Mouse (Mus musculus) frontal cortex, postnatal 36 days (tissue): ENCODE results near the gene Col9a2.
A peak's percentile ranks its signal among the peaks of the same experiment; 100 is the strongest.
"Not testable (repeated sequence)": the region's sequence is repeated elsewhere in the genome, so short reads cannot be mapped to it uniquely, and the experiment has no call there.

Experiments used
- DNase-seq, 2 experiments: peaks; one replicate each; pipeline ENCODE4 v3.0.0; 2022; ENCODE audit warnings: low spot score in 2 of 2

Gene Col9a2

GRCm38 (mm10) chr4:121020040-121020790 lies 19.0 kb upstream of the Col9a2 start:
- DNase-seq, result peak; percentile 68 to 73

- DNase-seq, result no peak
These were observed 17.3 kb upstream of the Col9a2 start for GRCm38 (mm10) chr4:121021911-121022310.

GRCm38 (mm10) chr4:121023464-121023863 lies 15.7 kb upstream of the Col9a2 start:
- no peak for DNase-seq

GRCm38 (mm10) chr4:121023941-121024340 lies 15.2 kb upstream of the Col9a2 start:
- DNase-seq, result no peak

- no peak for DNase-seq
These were observed 13.5 kb upstream of the Col9a2 start for GRCm38 (mm10) chr4:121025681-121026080.

GRCm38 (mm10) chr4:121028146-121028545 lies 11.0 kb upstream of the Col9a2 start:
- no peak for DNase-seq

- DNase-seq, result peak; percentile 43 to 60
These were observed 10.4 kb upstream of the Col9a2 start for GRCm38 (mm10) chr4:121028659-121029392.

GRCm38 (mm10) chr4:121029632-121030031 lies 9.6 kb upstream of the Col9a2 start:
- DNase-seq, result no peak

- DNase-seq, result no peak
These were observed 7.7 kb upstream of the Col9a2 start for GRCm38 (mm10) chr4:121031440-121031839.

GRCm38 (mm10) chr4:121033006-121033405 lies 6.2 kb upstream of the Col9a2 start:
- no peak for DNase-seq

GRCm38 (mm10) chr4:121040323-121040722 lies 1.1 kb downstream of the Col9a2 start:
- DNase-seq, result no peak

GRCm38 (mm10) chr4:121040897-121041671 lies 1.9 kb downstream of the Col9a2 start:
- DNase-seq, result peak; percentile 51 to 68

GRCm38 (mm10) chr4:121042472-121042871 lies 3.3 kb downstream of the Col9a2 start:
- no peak for DNase-seq

- DNase-seq, result no peak
These were observed 3.8 kb downstream of the Col9a2 start for GRCm38 (mm10) chr4:121042946-121043345.

GRCm38 (mm10) chr4:121051863-121052262 lies 12.7 kb downstream of the Col9a2 start:
- no peak for DNase-seq

- DNase-seq, result no peak
These were observed 13.5 kb downstream of the Col9a2 start for GRCm38 (mm10) chr4:121052454-121053323.

- DNase-seq, result no peak
These were observed 17.2 kb downstream of the Col9a2 start for GRCm38 (mm10) chr4:121056342-121056741.

GRCm38 (mm10) chr4:121057032-121057431 lies 17.8 kb downstream of the Col9a2 start:
- DNase-seq, result no peak

- not testable (repeated sequence) for DNase-seq
These were observed 20.0 kb downstream of the Col9a2 start for GRCm38 (mm10) chr4:121059218-121059617.

GRCm38 (mm10) chr4:121065336-121065735 lies 26.2 kb downstream of the Col9a2 start:
- DNase-seq, result no peak

GRCm38 (mm10) chr4:121074250-121074649 lies 35.1 kb downstream of the Col9a2 start:
- no peak for DNase-seq
